Mouse (Mus musculus) G1E (cell line): Measurements from ENCODE around the gene Mtrex. TPM values are rescaled to one million over a fixed set of nuclear protein-coding genes. Genes with fewer than 3 reads are reported as not detected.

ENCODE experiments used
- ATAC-seq: 2 replicates; pipeline ENCODE4 v1.8.0; 2016; ENCODE audit warnings: mild to moderate bottlenecking; ENCODE audit not compliant: insufficient number of reproducible peaks, poor library complexity, low FRiP score, severe bottlenecking; ENCODE audit errors: extremely low read depth
- DNase-seq: peaks from one replicate; pipeline ENCODE4 v3.0.0; 2012; ENCODE audit warnings: low spot score
- H3K27me3 ChIP-seq: 2 replicates; pipeline ENCODE4 v1.6.1; 2012; ENCODE audit warnings: mild to moderate bottlenecking, low read length, inconsistent platforms; ENCODE audit not compliant: insufficient read depth
- H3K36me3 ChIP-seq: replicated peaks from 2 replicates; pipeline ENCODE3; 2012; ENCODE audit warnings: mild to moderate bottlenecking, inconsistent platforms
- H3K4me1 ChIP-seq: 2 replicates; pipeline ENCODE4 v1.6.1; 2012; ENCODE audit warnings: low read depth, low read length, inconsistent platforms, mixed read lengths; ENCODE audit not compliant: insufficient read depth
- H3K4me3 ChIP-seq: 2 replicates; pipeline ENCODE4 v1.5.1; 2012; ENCODE audit warnings: low read depth, mild to moderate bottlenecking, inconsistent platforms, low read length, moderate library complexity, mixed read lengths
- H3K9me3 ChIP-seq: replicated peaks from 2 replicates; pipeline ENCODE4 v1.6.1; 2012; ENCODE audit warnings: inconsistent platforms
- CTCF ChIP-seq: IDR thresholded peaks from 2 replicates; pipeline ENCODE4 v1.5.1; 2012; ENCODE audit warnings: low read depth, low read length, inconsistent platforms, mixed read lengths
- GATA1 ChIP-seq: IDR thresholded peaks from 2 replicates; pipeline ENCODE4 v1.6.1; 2012; ENCODE audit warnings: borderline replicate concordance, low read length, inconsistent platforms, mixed read lengths
- GATA2 ChIP-seq: IDR thresholded peaks from 2 replicates; pipeline ENCODE4 v1.6.1; 2012; ENCODE audit warnings: low read depth, low read length, inconsistent platforms, borderline replicate concordance
- POLR2AphosphoS5 ChIP-seq: IDR thresholded peaks from 2 replicates; pipeline ENCODE4 v1.6.1; 2012; ENCODE audit warnings: low read depth, low read length, inconsistent platforms; ENCODE audit not compliant: insufficient replicate concordance
- TAL1 ChIP-seq: conservative IDR thresholded peaks from 2 replicates; pipeline ENCODE4 v1.6.1; 2012; ENCODE audit warnings: low read depth, low read length, inconsistent platforms, mixed read lengths
- polyA plus RNA-seq: library from polyadenylated mRNA; stranded (reverse); fragments of >175 nt; gene quantifications from 2 replicates; pipeline ENCODE4 v1.2.3, GENCODE M21; 2012
- total RNA-seq, 2 experiments: library from RNA; stranded (forward) in 1 of 2; stranded (reverse) in 1 of 2; fragments of 200-1000 nt in 1 of 2; fragments of >200 nt in 1 of 2; fragmentation: Nextera tagmentation in 1 of 2; gene quantifications; 2 replicates each; pipeline ENCODE4 v1.2.3; 2014 to 2017

The Mtrex gene
- 84.2 and 84.7 TPM in 2 replicates for total RNA-seq (2014; fragmentation: Nextera tagmentation)
- 56.3 and 71.1 TPM in 2 replicates for total RNA-seq (2017)
- 4.1 and 4.7 TPM in 2 replicates for polyA plus RNA-seq

DNA sequence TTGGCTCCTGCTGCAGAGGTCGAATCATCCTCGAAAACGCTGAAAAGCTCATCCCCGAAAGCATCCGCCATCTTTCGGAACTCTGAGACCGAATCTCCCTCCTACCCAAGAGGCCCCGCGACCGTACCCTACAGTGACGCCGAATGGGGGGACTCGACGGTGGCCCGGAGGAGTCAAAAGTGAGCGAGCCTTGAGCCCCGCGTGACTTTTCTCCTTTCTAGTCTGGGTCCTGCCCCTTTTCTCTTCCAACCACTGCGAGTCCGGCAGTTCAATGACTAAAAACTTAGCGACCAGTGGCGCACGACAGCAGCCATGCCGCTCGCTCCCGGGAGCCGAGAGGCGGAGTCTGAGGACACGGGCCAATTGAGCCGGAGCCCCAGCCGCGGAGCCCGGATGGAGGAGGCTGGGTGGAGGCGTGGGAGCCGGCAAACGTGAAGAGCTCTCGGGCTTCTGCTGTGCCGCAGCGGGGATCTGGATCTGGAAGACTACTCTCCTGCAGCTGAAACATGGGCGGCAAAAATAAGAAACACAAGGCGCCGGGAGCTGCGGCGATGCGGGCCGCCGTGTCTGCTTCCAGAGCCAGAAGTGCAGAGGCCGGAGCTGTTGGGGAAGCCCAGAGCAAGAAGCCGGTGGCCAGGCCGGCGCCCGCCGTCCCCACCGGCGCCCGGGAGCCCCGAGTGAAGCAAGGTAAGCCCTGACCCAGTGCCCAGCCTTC lies at the start of gene Mtrex, which contains the start of gene Dhx29:
TSS of gene Mtrex (minus strand) at position 112 of the 715 bp plus-strand sequence.
TSS of gene Dhx29 (plus strand) at position 168 of the 715 bp plus-strand sequence.
- H3K4me1 ChIP-seq = peaks cover 27% of the 10 kb centered on the region
- TF ChIP-seq TAL1 (no peak), CTCF (no peak), POLR2AphosphoS5 (no peak), GATA1 (no peak), GATA2 (no peak)
- ATAC-seq = peak; percentile 98

DNA sequence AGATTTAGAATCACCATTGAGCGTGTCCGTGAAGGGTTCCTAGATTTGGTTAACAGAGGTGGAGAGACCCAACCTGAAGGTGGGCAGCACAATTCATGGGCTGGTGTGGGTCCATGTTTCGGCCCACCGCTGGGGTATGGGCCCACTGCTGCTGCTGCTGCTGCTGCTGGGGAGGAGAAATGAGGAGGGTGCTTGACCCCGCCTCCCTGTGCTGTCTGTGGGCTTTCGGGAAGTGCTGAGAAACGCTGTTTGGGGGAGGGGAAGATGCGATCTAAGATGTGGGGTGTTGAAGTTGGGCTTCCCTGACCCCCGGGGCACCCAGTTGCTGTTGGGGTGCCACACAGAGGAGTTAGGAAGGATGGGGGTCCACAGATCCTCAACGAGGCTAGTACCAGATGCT lies 49.5 kb upstream of the Mtrex start:
- no peak for TF ChIP-seq GATA1
- no peak for TF ChIP-seq CTCF
- TF ChIP-seq POLR2AphosphoS5 = no peak
- no peak for TF ChIP-seq GATA2
- TF ChIP-seq TAL1 = no peak
- no peaks in the 10 kb centered on the region for H3K9me3 ChIP-seq
- no peak for DNase-seq
- H3K4me3 ChIP-seq = no peak overlapping the region
- peaks cover 38% of the 10 kb centered on the region for H3K27me3 ChIP-seq
- H3K36me3 ChIP-seq = no peaks in the 10 kb centered on the region
- no peak for ATAC-seq
- H3K4me1 ChIP-seq = no peaks in the 10 kb centered on the region

More for the DNA sequence above, at the start of gene Mtrex, which contains the start of gene Dhx29:
- peak within 1 kb of the TSS; percentile 90 for H3K4me3 ChIP-seq
- no peaks in the 10 kb centered on the region for H3K9me3 ChIP-seq
- DNase-seq = peak; percentile 95
- no peaks in the 10 kb centered on the region for H3K27me3 ChIP-seq
- H3K36me3 ChIP-seq = peaks cover 54% of the 10 kb centered on the region

DNA sequence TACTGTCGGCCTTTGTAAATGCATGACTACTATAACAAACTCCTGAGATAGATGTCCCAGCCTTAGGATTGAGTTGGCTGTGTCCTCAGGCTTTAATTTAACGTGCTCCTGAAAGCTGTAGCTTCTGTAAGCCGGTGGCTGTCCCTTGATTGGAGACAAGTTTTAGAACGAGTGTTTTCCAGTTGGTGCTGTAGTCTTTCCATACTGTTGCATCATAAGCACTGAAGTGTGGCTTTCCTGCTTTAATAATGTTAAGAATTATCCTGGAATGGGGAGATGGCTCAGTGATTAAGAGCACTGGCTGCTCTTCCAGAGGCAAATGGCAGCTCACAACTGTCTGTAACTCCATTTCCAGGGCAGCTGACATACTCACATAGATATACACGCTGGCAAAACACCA lies 40.1 kb upstream of the Mtrex start:
- H3K4me1 ChIP-seq = no peaks in the 10 kb centered on the region
- no peak for TF ChIP-seq CTCF
- no peak for TF ChIP-seq GATA2
- TF ChIP-seq TAL1 = no peak
- TF ChIP-seq GATA1 = no peak
- TF ChIP-seq POLR2AphosphoS5 = no peak
- DNase-seq (no peak), ATAC-seq (no peak)
- H3K9me3 ChIP-seq = no peaks in the 10 kb centered on the region
- H3K4me3 ChIP-seq = no peak overlapping the region
- H3K36me3 ChIP-seq = peaks cover 67% of the 10 kb centered on the region
- 0 out of 2 replicates have a peak, but pooled peaks cover 2% of the 10 kb centered on the region for H3K27me3 ChIP-seq

DNA sequence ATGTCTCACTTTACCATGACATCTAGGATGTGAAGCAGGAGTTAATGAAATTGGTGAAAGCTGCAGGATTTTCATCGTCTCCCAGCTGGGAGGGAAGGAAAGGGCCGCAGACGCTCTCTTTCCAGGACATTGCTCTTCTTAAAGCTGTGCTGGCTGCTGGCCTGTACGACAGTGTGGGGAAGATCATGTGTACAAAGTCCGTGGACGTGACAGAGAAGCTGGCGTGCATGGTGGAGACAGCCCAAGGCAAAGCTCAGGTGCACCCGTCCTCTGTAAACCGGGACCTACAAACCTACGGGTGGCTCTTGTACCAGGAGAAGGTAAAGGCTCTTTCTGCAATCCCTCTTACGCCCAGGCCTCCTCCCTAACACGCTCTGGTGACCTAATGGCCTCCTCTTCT lies 37.2 kb upstream of the Mtrex start:
- TF ChIP-seq POLR2AphosphoS5 = no peak
- no peak for TF ChIP-seq TAL1
- TF ChIP-seq GATA1 = no peak
- TF ChIP-seq GATA2 = no peak
- TF ChIP-seq CTCF = no peak
- no peak overlapping the region for H3K4me3 ChIP-seq
- no peak for DNase-seq
- no peaks in the 10 kb centered on the region for H3K9me3 ChIP-seq
- no peak for ATAC-seq
- H3K27me3 ChIP-seq = no peaks in the 10 kb centered on the region
- H3K36me3 ChIP-seq = peaks cover 85% of the 10 kb centered on the region
- no peaks in the 10 kb centered on the region for H3K4me1 ChIP-seq

DNA sequence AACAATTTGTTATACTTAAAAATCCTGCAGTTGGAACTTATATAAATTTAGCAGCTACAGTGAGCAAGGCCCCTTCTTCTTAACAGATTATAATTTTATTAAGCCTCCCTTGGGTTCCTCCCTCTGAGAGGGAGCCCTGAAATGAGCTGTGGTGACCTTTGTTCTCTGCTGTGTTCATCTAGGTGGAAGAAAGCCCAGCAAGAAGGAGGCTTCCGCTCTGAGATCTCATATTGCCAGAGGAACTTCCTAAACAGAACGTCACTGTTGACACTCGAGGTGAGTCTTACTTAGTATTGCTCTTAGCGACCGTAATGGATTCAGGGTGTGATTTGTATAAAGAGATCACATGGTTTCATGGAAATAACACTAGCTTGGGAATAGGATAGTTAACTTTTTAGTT lies 35.9 kb upstream of the Mtrex start:
- Histone ChIP-seq H3K4me1 (no peaks in the 10 kb centered on the region), H3K36me3 (peaks cover 86% of the 10 kb centered on the region), H3K9me3 (no peaks in the 10 kb centered on the region), H3K4me3 (no peak overlapping the region), H3K27me3 (no peaks in the 10 kb centered on the region)
- ATAC-seq (no peak), DNase-seq (no peak)
- TF ChIP-seq GATA1 (no peak), TAL1 (no peak), CTCF (no peak), GATA2 (no peak), POLR2AphosphoS5 (no peak)

DNA sequence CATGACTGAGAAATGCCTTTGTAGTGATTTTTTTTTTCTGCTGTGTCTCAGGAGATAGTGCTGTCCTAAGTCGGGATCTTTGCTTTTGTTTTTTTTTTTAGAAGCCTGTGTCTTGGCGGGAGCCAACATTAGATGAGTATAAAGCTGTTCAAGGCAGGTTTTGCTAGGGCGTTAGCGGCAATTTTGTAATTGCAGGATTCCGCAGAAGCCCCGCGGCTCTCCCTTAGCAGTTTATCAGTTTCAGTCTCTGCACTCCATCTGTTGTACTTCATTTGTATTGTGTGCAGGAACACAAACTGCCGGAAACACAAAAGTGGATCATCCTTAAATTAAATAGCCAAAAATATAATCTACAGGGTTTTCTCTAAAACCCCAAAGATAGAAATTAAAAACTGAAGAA lies 26.9 kb upstream of the Mtrex start:
- no peak for DNase-seq
- no peaks in the 10 kb centered on the region for H3K9me3 ChIP-seq
- no peaks in the 10 kb centered on the region for H3K27me3 ChIP-seq
- TF ChIP-seq CTCF (no peak), GATA1 (no peak), GATA2 (no peak), POLR2AphosphoS5 (no peak), TAL1 (no peak)
- no peaks in the 10 kb centered on the region for H3K4me1 ChIP-seq
- H3K4me3 ChIP-seq = no peak overlapping the region
- peaks cover 87% of the 10 kb centered on the region for H3K36me3 ChIP-seq
- no peak for ATAC-seq
